Mouse (Mus musculus) natural killer cell, adult 2 months (primary cell): ENCODE measurements around the gene L3hypdh.
"Not testable (repeated sequence)": the region's sequence is repeated elsewhere in the genome, so short reads cannot be mapped to it uniquely, and the experiment has no call there.

ENCODE experiments used
- DNase-seq, 2 experiments: peaks; one replicate each; pipeline ENCODE4 v3.0.0; 2022; ENCODE audit warnings: low spot score in 2 of 2

L3hypdh gene

GRCm38 (mm10) chr12:72053303-72053702 is 31.9 kb downstream of the L3hypdh start:
- no peak for DNase-seq

- DNase-seq: no peak
These were observed 32.7 kb downstream of the L3hypdh start for GRCm38 (mm10) chr12:72052571-72052970.

GRCm38 (mm10) chr12:72050821-72051220 is 34.4 kb downstream of the L3hypdh start:
- DNase-seq: no peak

- not testable (repeated sequence) for DNase-seq
These were observed 35.1 kb downstream of the L3hypdh start for GRCm38 (mm10) chr12:72050156-72050555.

DNA sequence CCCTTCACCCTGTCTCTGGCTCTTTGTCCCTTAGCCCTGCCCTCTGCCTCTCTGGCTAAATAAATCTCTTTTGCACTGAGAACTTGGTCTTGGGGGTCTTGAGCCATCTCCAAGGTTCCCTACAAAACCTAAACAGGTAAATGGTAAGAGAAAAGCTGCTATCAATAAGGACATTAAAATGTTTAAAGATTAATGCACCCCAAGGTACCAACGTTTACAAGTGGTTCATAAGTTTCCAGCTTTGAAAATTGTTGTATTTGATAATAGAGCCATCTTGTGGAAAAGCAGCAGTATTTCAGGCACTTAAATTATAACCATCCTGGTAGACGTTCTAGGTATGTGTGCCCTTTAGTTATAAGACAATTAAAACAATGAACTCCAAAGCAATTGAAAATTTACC is 37.7 kb downstream of the L3hypdh start:
- no peak for DNase-seq

- DNase-seq: no peak
These were observed 44.0 kb downstream of the L3hypdh start for GRCm38 (mm10) chr12:72041238-72041637.

DNA sequence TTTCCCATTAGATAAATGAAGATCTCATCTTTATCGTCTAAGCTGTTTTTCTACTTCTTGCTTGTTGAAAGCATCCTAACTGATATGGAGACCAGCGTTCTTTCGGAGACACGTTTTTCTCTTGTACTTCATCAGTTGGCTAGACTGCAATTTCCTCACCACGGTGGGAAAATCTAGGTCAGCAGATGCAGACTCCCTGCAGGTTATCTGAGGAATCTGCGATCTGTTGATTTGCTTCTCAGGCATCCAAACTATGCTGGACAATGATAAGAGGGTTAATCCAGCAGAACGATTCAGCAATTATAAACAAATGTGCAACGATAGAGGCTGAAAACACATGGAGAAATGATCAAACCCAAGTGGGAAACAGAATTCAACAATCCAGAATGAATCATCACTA is 45.7 kb downstream of the L3hypdh start:
- DNase-seq: no peak

- no peak for DNase-seq
These were observed 46.4 kb downstream of the L3hypdh start for GRCm38 (mm10) chr12:72038866-72039265.

- no peak for DNase-seq
These were observed 48.2 kb downstream of the L3hypdh start for GRCm38 (mm10) chr12:72037049-72037448.

- DNase-seq: no peak
These were observed 49.1 kb downstream of the L3hypdh start for GRCm38 (mm10) chr12:72036097-72036661.

DNA sequence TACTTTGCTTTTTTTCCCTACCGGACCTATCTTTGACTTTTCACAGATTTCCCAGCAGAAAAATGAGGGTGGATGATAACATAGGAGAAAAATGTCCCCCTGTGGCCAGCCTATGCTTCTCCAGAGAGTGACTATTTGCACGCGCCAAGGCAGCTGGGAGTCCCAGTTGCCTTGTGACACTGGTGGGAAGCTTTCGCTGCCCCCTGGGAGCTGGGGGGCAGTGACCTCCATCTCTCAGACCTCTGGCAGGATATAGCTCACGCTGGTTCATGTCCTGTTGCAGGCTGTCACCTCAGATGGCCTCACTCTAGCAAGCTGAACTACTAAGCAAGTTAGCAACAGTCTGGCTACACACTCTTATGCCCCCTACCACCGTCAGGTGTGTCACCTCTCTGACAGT is 53.4 kb downstream of the L3hypdh start:
- no peak for DNase-seq

GRCm38 (mm10) chr12:72031171-72031570 is 54.1 kb downstream of the L3hypdh start:
- no peak for DNase-seq

GRCm38 (mm10) chr12:72025275-72025795 is 59.9 kb downstream of the L3hypdh start:
- no peak for DNase-seq

- no peak for DNase-seq
These were observed 61.7 kb downstream of the L3hypdh start for GRCm38 (mm10) chr12:72023572-72023971.
